Mouse (Mus musculus) brain, adult 10 weeks (tissue): Measurements from ENCODE around the gene Dnajb5. TPM values are rescaled to one million over a fixed set of nuclear protein-coding genes. Genes with fewer than 3 reads are reported as not detected.

Source experiments
- polyA plus RNA-seq: library from polyadenylated mRNA; stranded (reverse); fragments of 350-450 nt; fragmentation: Illumina TruSeq; extraction: RNeasy Lipid Tissue Mini Kit (QIAGEN cat#74804); gene quantifications from one replicate; pipeline ENCODE4 v1.2.3, GENCODE M21; 2015; ENCODE audit warnings: low read depth, low replicate concordance

Dnajb5 gene
- polyA plus RNA-seq = 155 TPM

GRCm38 (mm10) chr4:42949676-42950051, at the start of gene Dnajb5:
TSS of gene Dnajb5 (plus strand) at chr4:42949814.

GRCm38 (mm10) chr4:42916617-42917401, 32.8 kb upstream of the Dnajb5 start, which contains the start of gene Phf24:
TSS of gene Phf24 (plus strand) at chr4:42916660.

GRCm38 (mm10) chr4:42969304-42969703, 19.7 kb downstream of the Dnajb5 start, which contains the start of gene 1700022I11Rik:
TSS of gene 1700022I11Rik (plus strand) at chr4:42969604.

GRCm38 (mm10) chr4:43000141-43000986, 50.8 kb downstream of the Dnajb5 start, which contains the start of gene Vcp:
TSS of gene Vcp (minus strand) at chr4:43000507.

Other genes starting within 250 kb of the Dnajb5 start
- gene 4930578G10Rik, start 214.3 kb upstream of the Dnajb5 start, polyA plus RNA-seq = 1.2 TPM
- not detected for gene Ccl19, start 193.2 kb upstream of the Dnajb5 start, polyA plus RNA-seq
- gene Ccl21a, start 175.8 kb upstream of the Dnajb5 start, polyA plus RNA-seq = not detected
- gene Fam205a1, start 95.9 kb upstream of the Dnajb5 start, polyA plus RNA-seq = 0.18 TPM
- 0.76 TPM for gene Gm12394, start 93.0 kb upstream of the Dnajb5 start, polyA plus RNA-seq
- gene Fam205c, start 75.6 kb upstream of the Dnajb5 start, polyA plus RNA-seq = not detected
- 194 TPM for gene Phf24, start 33.2 kb upstream of the Dnajb5 start, polyA plus RNA-seq
- not detected for gene 1700022I11Rik, start 19.8 kb downstream of the Dnajb5 start, polyA plus RNA-seq
- 202 TPM for gene Vcp, start 50.7 kb downstream of the Dnajb5 start, polyA plus RNA-seq
- 12.4 TPM for gene Fancg, start 60.7 kb downstream of the Dnajb5 start, polyA plus RNA-seq
- 15.2 TPM for gene Pigo, start 76.0 kb downstream of the Dnajb5 start, polyA plus RNA-seq
- 139 TPM for gene Stoml2, start 81.9 kb downstream of the Dnajb5 start, polyA plus RNA-seq
- 25.3 TPM for gene Fam214b, start 96.4 kb downstream of the Dnajb5 start, polyA plus RNA-seq
- gene Unc13b, start 109.1 kb downstream of the Dnajb5 start, polyA plus RNA-seq = 29.6 TPM